Mouse (Mus musculus) adrenal gland, postnatal 4 days (tissue): ENCODE results near the gene Smc1a. TPM values are rescaled to one million over a fixed set of nuclear protein-coding genes. Genes with fewer than 3 reads are reported as not detected.

ENCODE experiments used
- total RNA-seq, 2 experiments: library from RNA; stranded (reverse); gene quantifications; 2 replicates each; pipeline ENCODE4 v1.2.3; 2021

Gene Smc1a
- total RNA-seq, 2 experiments from 2014 or later: 75.4 to 85.8 TPM

Other genes starting within 250 kb of the Smc1a start
- 100 to 1,000 TPM; 213 to 240 TPM for gene Huwe1, start 215.6 kb upstream of the Smc1a start, total RNA-seq
- 100 to 1,000 TPM; 156 to 164 TPM for gene Hsd17b10, start 14.6 kb upstream of the Smc1a start, total RNA-seq
- gene Ribc1, start 133 bp upstream of the Smc1a start, total RNA-seq: 1 to 10 TPM; 1.1 to 1.7 TPM
- 10 to 100 TPM; 30.5 to 40.2 TPM for gene Iqsec2, start 127.8 kb downstream of the Smc1a start, total RNA-seq
- 10 to 100 TPM; 56.5 to 87.3 TPM for gene Kdm5c, start 216.6 kb downstream of the Smc1a start, total RNA-seq